Mouse (Mus musculus): ENCODE measurements around the gene Sorcs1. TPM values are rescaled to one million over a fixed set of nuclear protein-coding genes. Genes with fewer than 3 reads are reported as not detected.
A peak's percentile ranks its signal among the peaks of the same experiment; 100 is the strongest.

The Sorcs1 gene
- polyA plus RNA-seq (2015; fragmentation: Nextera tagmentation; extraction: Ambion mirVana): 0.57 and 1.2 TPM in 2 replicates

- ATAC-seq (replicated peaks; ENCODE audit: insufficient number of reproducible peaks, insufficient read depth, low FRiP score, low read depth): peak; percentile 86
- no peaks in the 10 kb centered on the region for H3K9me3 ChIP-seq (replicated peaks)
- peaks cover 9% of the 10 kb centered on the region for H3K4me1 ChIP-seq (replicated peaks)
- H3K9ac ChIP-seq: peak within 1 kb of the TSS; percentile 30
- WGBS: under 1% methylated on average over 82 of the region's 102 CpGs
- H3K4me2 ChIP-seq: peak within 1 kb of the TSS; percentile 99
- H3K27ac ChIP-seq: no peak within 1 kb of the TSS
- H3K27me3 ChIP-seq: peaks cover 39% of the 10 kb centered on the region
- H3K36me3 ChIP-seq: no peaks in the 10 kb centered on the region
- H3K4me3 ChIP-seq: peak within 1 kb of the TSS; percentile 59
Observed at GRCm38 (mm10) chr19:50677903-50678896, at the start of gene Sorcs1. Sorcs1 (minus strand) TSS chr19:50678646.

- 54% methylated on average over 2 of the region's 2 CpGs for WGBS
Observed at GRCm38 (mm10) chr19:50683277-50683676, 4.8 kb upstream of the Sorcs1 start.

GRCm38 (mm10) chr19:50678946-50679345 is 500 bp upstream of the Sorcs1 start:
- Histone ChIP-seq H3K9ac (peak overlapping the region; percentile 30; the same call in 1 of the 2 replicates), H3K27me3 (peaks cover 39% of the 10 kb centered on the region), H3K9me3 (replicated peaks) (no peaks in the 10 kb centered on the region), H3K36me3 (no peaks in the 10 kb centered on the region), H3K4me2 (peak overlapping the region; percentile 99), H3K4me1 (replicated peaks) (peaks cover 9% of the 10 kb centered on the region), H3K27ac (no peak overlapping the region), H3K4me3 (peak overlapping the region; percentile 59)
- 0% methylated on average over 2 of the region's 2 CpGs for WGBS
- no peak for ATAC-seq (replicated peaks; ENCODE audit: insufficient number of reproducible peaks, insufficient read depth, low FRiP score, low read depth)

More at GRCm38 (mm10) chr19:50683277-50683676, 4.8 kb upstream of the Sorcs1 start:
- Histone ChIP-seq H3K4me1 (replicated peaks) (peaks cover 1% of the 10 kb centered on the region), H3K4me2 (no peak overlapping the region), H3K9me3 (replicated peaks) (no peaks in the 10 kb centered on the region), H3K27me3 (peaks cover 10% of the 10 kb centered on the region), H3K4me3 (no peak overlapping the region), H3K27ac (no peak overlapping the region), H3K9ac (no peak overlapping the region), H3K36me3 (no peaks in the 10 kb centered on the region)
- ATAC-seq (replicated peaks; ENCODE audit: insufficient number of reproducible peaks, insufficient read depth, low FRiP score, low read depth): no peak

GRCm38 (mm10) chr19:50676578-50677524 is 1.6 kb downstream of the Sorcs1 start:
- H3K9me3 ChIP-seq (replicated peaks): no peaks in the 10 kb centered on the region
- 39% methylated on average over 19 of the region's 19 CpGs for WGBS
- peak overlapping the region; percentile 59; the same call in 1 of the 2 replicates for H3K4me3 ChIP-seq
- peaks cover 39% of the 10 kb centered on the region for H3K27me3 ChIP-seq
- no peak for ATAC-seq (replicated peaks; ENCODE audit: insufficient number of reproducible peaks, insufficient read depth, low FRiP score, low read depth)
- H3K27ac ChIP-seq: no peak overlapping the region
- no peak overlapping the region for H3K9ac ChIP-seq
- no peaks in the 10 kb centered on the region for H3K36me3 ChIP-seq
- peak overlapping the region; percentile 99 for H3K4me2 ChIP-seq
- H3K4me1 ChIP-seq (replicated peaks): peaks cover 9% of the 10 kb centered on the region

GRCm38 (mm10) chr19:50674921-50675320 is 3.5 kb downstream of the Sorcs1 start:
- Histone ChIP-seq H3K36me3 (no peaks in the 10 kb centered on the region), H3K9ac (no peak overlapping the region), H3K4me2 (no peak overlapping the region), H3K9me3 (replicated peaks) (no peaks in the 10 kb centered on the region), H3K4me3 (no peak overlapping the region), H3K27me3 (peaks cover 39% of the 10 kb centered on the region), H3K27ac (no peak overlapping the region), H3K4me1 (replicated peaks) (peaks cover 9% of the 10 kb centered on the region)
- WGBS: 74% methylated on average over 5 of the region's 5 CpGs
- no peak for ATAC-seq (replicated peaks; ENCODE audit: insufficient number of reproducible peaks, insufficient read depth, low FRiP score, low read depth)

GRCm38 (mm10) chr19:50667516-50667915 is 10.9 kb downstream of the Sorcs1 start:
- H3K9me3 ChIP-seq (replicated peaks): no peaks in the 10 kb centered on the region
- ATAC-seq (replicated peaks; ENCODE audit: insufficient number of reproducible peaks, insufficient read depth, low FRiP score, low read depth): no peak
- no peak overlapping the region for H3K4me2 ChIP-seq
- no peak overlapping the region for H3K27ac ChIP-seq
- no peak overlapping the region for H3K9ac ChIP-seq
- H3K36me3 ChIP-seq: no peaks in the 10 kb centered on the region
- no peak overlapping the region for H3K4me3 ChIP-seq
- H3K4me1 ChIP-seq (replicated peaks): no peaks in the 10 kb centered on the region
- 76% methylated on average over 8 of the region's 8 CpGs for WGBS
- no peaks in the 10 kb centered on the region for H3K27me3 ChIP-seq

- H3K27me3 ChIP-seq: no peaks in the 10 kb centered on the region
- 82% methylated on average over 1 of the region's 1 CpGs for WGBS
Observed at GRCm38 (mm10) chr19:50664311-50664710, 14.1 kb downstream of the Sorcs1 start.

GRCm38 (mm10) chr19:50659144-50659543 is 19.3 kb downstream of the Sorcs1 start:
- Histone ChIP-seq H3K27ac (no peak overlapping the region), H3K4me1 (replicated peaks) (no peaks in the 10 kb centered on the region), H3K9me3 (replicated peaks) (no peaks in the 10 kb centered on the region), H3K36me3 (no peaks in the 10 kb centered on the region), H3K9ac (no peak overlapping the region), H3K4me2 (no peak overlapping the region), H3K4me3 (no peak overlapping the region), H3K27me3 (no peaks in the 10 kb centered on the region)
- no peak for ATAC-seq (replicated peaks; ENCODE audit: insufficient number of reproducible peaks, insufficient read depth, low FRiP score, low read depth)
- WGBS: 62% methylated on average over 4 of the region's 4 CpGs

More at GRCm38 (mm10) chr19:50664311-50664710, 14.1 kb downstream of the Sorcs1 start:
- Histone ChIP-seq H3K4me3 (no peak overlapping the region), H3K4me1 (replicated peaks) (no peaks in the 10 kb centered on the region), H3K9me3 (replicated peaks) (no peaks in the 10 kb centered on the region), H3K36me3 (no peaks in the 10 kb centered on the region), H3K9ac (no peak overlapping the region), H3K4me2 (no peak overlapping the region), H3K27ac (no peak overlapping the region)
- ATAC-seq (replicated peaks; ENCODE audit: insufficient number of reproducible peaks, insufficient read depth, low FRiP score, low read depth): no peak

GRCm38 (mm10) chr19:50652750-50653149 is 25.7 kb downstream of the Sorcs1 start:
- Histone ChIP-seq H3K9me3 (replicated peaks) (no peaks in the 10 kb centered on the region), H3K36me3 (no peaks in the 10 kb centered on the region), H3K27ac (no peak overlapping the region), H3K4me2 (no peak overlapping the region), H3K27me3 (no peaks in the 10 kb centered on the region), H3K4me3 (no peak overlapping the region), H3K4me1 (replicated peaks) (no peaks in the 10 kb centered on the region), H3K9ac (no peak overlapping the region)
- ATAC-seq (replicated peaks; ENCODE audit: insufficient number of reproducible peaks, insufficient read depth, low FRiP score, low read depth): no peak
- 41% methylated on average over 5 of the region's 5 CpGs for WGBS

- no peaks in the 10 kb centered on the region for H3K9me3 ChIP-seq (replicated peaks)
- WGBS: 54% methylated on average over 1 of the region's 1 CpGs
Observed at GRCm38 (mm10) chr19:50643836-50644235, 34.6 kb downstream of the Sorcs1 start.

GRCm38 (mm10) chr19:50642121-50642520 is 36.3 kb downstream of the Sorcs1 start:
- H3K4me1 ChIP-seq (replicated peaks): no peaks in the 10 kb centered on the region
- H3K9me3 ChIP-seq (replicated peaks): no peaks in the 10 kb centered on the region
- 76% methylated on average over 1 of the region's 1 CpGs for WGBS
- H3K36me3 ChIP-seq: no peaks in the 10 kb centered on the region
- no peak overlapping the region for H3K27ac ChIP-seq
- ATAC-seq (replicated peaks; ENCODE audit: insufficient number of reproducible peaks, insufficient read depth, low FRiP score, low read depth): no peak
- no peak overlapping the region for H3K4me2 ChIP-seq
- H3K9ac ChIP-seq: no peak overlapping the region
- no peak overlapping the region for H3K4me3 ChIP-seq
- H3K27me3 ChIP-seq: no peaks in the 10 kb centered on the region

More at GRCm38 (mm10) chr19:50643836-50644235, 34.6 kb downstream of the Sorcs1 start:
- no peak overlapping the region for H3K9ac ChIP-seq
- no peak overlapping the region for H3K27ac ChIP-seq
- H3K4me3 ChIP-seq: no peak overlapping the region
- no peak for ATAC-seq (replicated peaks; ENCODE audit: insufficient number of reproducible peaks, insufficient read depth, low FRiP score, low read depth)
- no peak overlapping the region for H3K4me2 ChIP-seq
- no peaks in the 10 kb centered on the region for H3K27me3 ChIP-seq
- no peaks in the 10 kb centered on the region for H3K36me3 ChIP-seq
- H3K4me1 ChIP-seq (replicated peaks): no peaks in the 10 kb centered on the region
